Mouse (Mus musculus) stomach, embryonic 14.5 days (tissue): ENCODE data around the gene Hoxb5. TPM values are rescaled to one million over a fixed set of nuclear protein-coding genes. Genes with fewer than 3 reads are reported as not detected.

Source experiments
- ATAC-seq: fragments of 200-750 bp; cut with Nextera tagmentation; 2 replicates; pipeline ENCODE4 v1.8.0; 2017; ENCODE audit warnings: low read depth, moderate TSS enrichment; ENCODE audit not compliant: insufficient number of reproducible peaks, insufficient read depth, low FRiP score
- H3K27ac ChIP-seq: fragments of 300-500 bp; sonication (generic); 2 replicates; pipeline ENCODE4 v1.5.1; 2014; ENCODE audit warnings: mild to moderate bottlenecking, low read length, moderate library complexity, mixed read lengths
- H3K27me3 ChIP-seq: fragments of 300-500 bp; sonication (generic); 2 replicates; pipeline ENCODE4 v1.6.1; 2014; ENCODE audit warnings: low read length, control low read depth, mixed read lengths; ENCODE audit not compliant: control insufficient read depth, insufficient read depth
- H3K36me3 ChIP-seq: fragments of 300-500 bp; sonication (generic); 2 replicates; pipeline ENCODE4 v1.6.1; 2014; ENCODE audit warnings: mild to moderate bottlenecking, control low read depth, low read length, moderate library complexity, mixed read lengths; ENCODE audit not compliant: control insufficient read depth, insufficient read depth
- H3K4me1 ChIP-seq: fragments of 300-500 bp; sonication (generic); 2 replicates; pipeline ENCODE4 v1.6.1; 2014; ENCODE audit warnings: low read length, control low read depth, mixed read lengths; ENCODE audit not compliant: control insufficient read depth, insufficient read depth
- H3K4me2 ChIP-seq: fragments of 300-500 bp; sonication (generic); replicated peaks from 2 replicates; pipeline ENCODE4 v1.6.1; 2014; ENCODE audit warnings: low read depth, low read length, control low read depth
- H3K4me3 ChIP-seq: fragments of 300-500 bp; sonication (generic); 2 replicates; pipeline ENCODE4 v1.5.1; 2014; ENCODE audit warnings: low read depth, low read length, control low read depth
- H3K9ac ChIP-seq: fragments of 300-500 bp; sonication (generic); replicated peaks from 2 replicates; pipeline ENCODE4 v1.6.1; 2014; ENCODE audit warnings: low read depth, mild to moderate bottlenecking, control low read depth, low read length, moderate library complexity, mixed read lengths
- H3K9me3 ChIP-seq: fragments of 300-500 bp; sonication (generic); 2 replicates; pipeline ENCODE4 v1.6.1; 2016; ENCODE audit warnings: low read depth, low read length, control low read depth; ENCODE audit not compliant: control insufficient read depth
- WGBS: fragments of 180-500 bp; shearing (Covaris S2); extraction: QIAGEN DNeasy Blood & Tissue Kit; methylation state at CpG from one replicate; pipeline ENCODE4 v1.1.7; 2014; 5-methylcytosine and 5-hydroxymethylcytosine counted together
- polyA plus RNA-seq: library from polyadenylated mRNA; unstranded; fragments of >200 nt; fragmentation: Nextera tagmentation; extraction: Ambion mirVana; gene quantifications from 2 replicates; pipeline ENCODE4 v1.2.1, GENCODE M21; 2014

Gene Hoxb5
- polyA plus RNA-seq, 1 experiment from 2014 or later: 23.3 TPM

GRCm38 (mm10) chr11:96294245-96295091 lies 8.7 kb upstream of the Hoxb5 start:
- peak; percentile 50; the same call in 1 of the 2 replicates for ATAC-seq

GRCm38 (mm10) chr11:96295092-96295835 lies 7.9 kb upstream of the Hoxb5 start:
- Histone ChIP-seq H3K4me3 (peak overlapping the region; percentile 38), H3K27me3 (peaks cover 37% of the 10 kb centered on the region), H3K36me3 (no peaks in the 10 kb centered on the region), H3K4me1 (peaks cover 4% of the 10 kb centered on the region; the same call in 1 of the 2 replicates), H3K9me3 (no peaks in the 10 kb centered on the region), H3K4me2 (peak overlapping the region; percentile 52), H3K27ac (peak overlapping the region; percentile 70; the same call in 1 of the 2 replicates), H3K9ac (peak overlapping the region; percentile 53)
- 1% methylated on average over 30 of the region's 30 CpGs for WGBS
- no peak for ATAC-seq

More at GRCm38 (mm10) chr11:96294245-96295091, 8.7 kb upstream of the Hoxb5 start:
- Histone ChIP-seq H3K9ac (peak overlapping the region; percentile 37), H3K9me3 (no peaks in the 10 kb centered on the region), H3K27ac (peak overlapping the region; percentile 52; the same call in 1 of the 2 replicates), H3K36me3 (no peaks in the 10 kb centered on the region), H3K4me3 (peak overlapping the region; percentile 38), H3K27me3 (peaks cover 30% of the 10 kb centered on the region; the same call in 1 of the 2 replicates), H3K4me2 (peak overlapping the region; percentile 52), H3K4me1 (peaks cover 4% of the 10 kb centered on the region; the same call in 1 of the 2 replicates)
- 1% methylated on average over 32 of the region's 32 CpGs for WGBS

- Histone ChIP-seq H3K4me3 (no peak overlapping the region), H3K4me2 (peak overlapping the region; percentile 15), H3K27me3 (peaks cover 38% of the 10 kb centered on the region), H3K27ac (no peak overlapping the region), H3K9ac (no peak overlapping the region), H3K4me1 (peaks cover 7% of the 10 kb centered on the region; the same call in 1 of the 2 replicates), H3K36me3 (no peaks in the 10 kb centered on the region), H3K9me3 (no peaks in the 10 kb centered on the region)
- no peak for ATAC-seq
- WGBS: 29% methylated on average over 2 of the region's 2 CpGs
Observed at GRCm38 (mm10) chr11:96296997-96297396, 6.1 kb upstream of the Hoxb5 start.

- Histone ChIP-seq H3K36me3 (no peaks in the 10 kb centered on the region), H3K4me1 (peaks cover 7% of the 10 kb centered on the region; the same call in 1 of the 2 replicates), H3K9me3 (no peaks in the 10 kb centered on the region), H3K27ac (no peak overlapping the region), H3K4me2 (peak overlapping the region; percentile 15; the same call in 1 of the 2 replicates), H3K9ac (no peak overlapping the region), H3K27me3 (peaks cover 36% of the 10 kb centered on the region), H3K4me3 (no peak overlapping the region)
- WGBS: 21% methylated on average over 3 of the region's 3 CpGs
- ATAC-seq: no peak
Observed at GRCm38 (mm10) chr11:96297428-96297827, 5.7 kb upstream of the Hoxb5 start.

- Histone ChIP-seq H3K4me3 (0 out of 2 replicates have a peak overlapping the region, but pooled peaks have one; percentile 47), H3K9me3 (no peaks in the 10 kb centered on the region), H3K4me1 (peaks cover 7% of the 10 kb centered on the region; the same call in 1 of the 2 replicates), H3K4me2 (peak overlapping the region; percentile 95; the same call in 1 of the 2 replicates), H3K9ac (no peak overlapping the region), H3K27me3 (peaks cover 30% of the 10 kb centered on the region), H3K36me3 (no peaks in the 10 kb centered on the region), H3K27ac (peak overlapping the region; percentile 100; the same call in 1 of the 2 replicates)
- ATAC-seq: no peak
- 17% methylated on average over 11 of the region's 11 CpGs for WGBS
Observed at GRCm38 (mm10) chr11:96297968-96298635, 5.0 kb upstream of the Hoxb5 start.

GRCm38 (mm10) chr11:96298895-96299667 lies 4.1 kb upstream of the Hoxb5 start:
- WGBS: under 1% methylated on average over 66 of the region's 66 CpGs
- H3K36me3 ChIP-seq: no peaks in the 10 kb centered on the region
- H3K9ac ChIP-seq: peak overlapping the region; percentile 69
- H3K27me3 ChIP-seq: peaks cover 24% of the 10 kb centered on the region
- ATAC-seq: no peak
- peak overlapping the region; percentile 100 for H3K27ac ChIP-seq
- peak overlapping the region; percentile 95 for H3K4me2 ChIP-seq
- H3K9me3 ChIP-seq: no peaks in the 10 kb centered on the region
- peak overlapping the region; percentile 47 for H3K4me3 ChIP-seq
- peaks cover 7% of the 10 kb centered on the region; the same call in 1 of the 2 replicates for H3K4me1 ChIP-seq

- H3K9ac ChIP-seq: peak overlapping the region; percentile 69
- H3K4me3 ChIP-seq: peak overlapping the region; percentile 47
Observed at GRCm38 (mm10) chr11:96299781-96300180, 3.4 kb upstream of the Hoxb5 start.

More at GRCm38 (mm10) chr11:96299781-96300180, 3.4 kb upstream of the Hoxb5 start:
- peak overlapping the region; percentile 95 for H3K4me2 ChIP-seq
- WGBS: under 1% methylated on average over 9 of the region's 9 CpGs
- ATAC-seq: no peak
- peaks cover 7% of the 10 kb centered on the region; the same call in 1 of the 2 replicates for H3K4me1 ChIP-seq
- H3K36me3 ChIP-seq: no peaks in the 10 kb centered on the region
- H3K27me3 ChIP-seq: peaks cover 24% of the 10 kb centered on the region
- H3K27ac ChIP-seq: peak overlapping the region; percentile 100; the same call in 1 of the 2 replicates
- H3K9me3 ChIP-seq: no peaks in the 10 kb centered on the region
